Mouse (Mus musculus) E14TG2a.4 (cell line): ENCODE results near the gene Unc13a.

ENCODE experiments used
- H3K27me3 ChIP-seq: 2 replicates; pipeline ENCODE4 v1.6.1; 2014; ENCODE audit warnings: low read length, control low read depth; ENCODE audit not compliant: insufficient read depth
- H3K36me3 ChIP-seq: 2 replicates; pipeline ENCODE4 v1.6.1; 2014; ENCODE audit warnings: low read length, control low read depth; ENCODE audit not compliant: insufficient read depth
- H3K4me1 ChIP-seq: replicated peaks from 2 replicates; pipeline ENCODE4 v1.6.1; 2014; ENCODE audit warnings: low read depth, low read length, control low read depth
- H3K4me3 ChIP-seq: replicated peaks from 2 replicates; pipeline ENCODE4 v1.5.1; 2014; ENCODE audit warnings: mild to moderate bottlenecking, low read length
- H3K9me3 ChIP-seq: 2 replicates; pipeline ENCODE4 v1.6.1; 2014; ENCODE audit warnings: low read length, control low read depth
- CTCF ChIP-seq: conservative IDR thresholded peaks from 2 replicates; pipeline ENCODE4 v1.5.1; 2014; ENCODE audit warnings: low read length
- NANOG ChIP-seq: IDR thresholded peaks from 2 replicates; pipeline ENCODE4 v1.6.1; 2014; ENCODE audit warnings: borderline replicate concordance, low read length, mixed read lengths
- POU5F1 ChIP-seq: IDR thresholded peaks from 2 replicates; pipeline ENCODE4 v1.6.1; 2014; ENCODE audit warnings: low read length, borderline replicate concordance

Gene Unc13a

DNA sequence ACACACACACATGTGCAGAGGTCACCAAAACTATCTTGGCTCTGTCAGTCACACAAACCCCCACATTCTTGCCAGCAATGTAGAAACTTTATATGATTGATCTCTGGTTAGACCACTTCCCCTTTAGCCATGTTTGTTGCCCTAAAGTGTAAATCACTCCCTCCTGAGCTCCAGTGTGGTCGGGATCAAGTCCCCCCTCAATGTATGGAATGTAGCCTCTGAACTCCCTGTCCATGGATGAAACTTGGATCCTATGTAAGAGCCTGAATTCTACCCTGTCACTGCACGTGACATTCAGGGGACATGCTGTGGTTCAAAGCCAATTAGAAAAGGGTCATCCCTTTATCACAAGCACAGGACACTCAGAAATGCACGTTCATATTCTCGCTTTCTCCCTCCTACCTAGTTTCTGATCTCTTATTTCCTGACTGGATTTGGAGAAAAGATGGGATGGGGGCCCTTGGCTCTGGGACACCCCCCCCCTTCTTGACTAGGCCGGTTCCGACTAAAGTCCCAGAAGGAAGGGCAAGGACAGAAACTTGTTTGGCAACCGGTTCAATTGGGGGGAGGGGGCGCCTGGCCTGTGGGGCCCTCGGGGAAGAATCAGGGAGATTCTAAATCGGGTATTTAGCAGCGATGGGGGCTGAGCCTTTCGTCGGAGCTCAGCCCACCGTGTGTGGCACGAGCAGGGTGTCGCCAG lies 43.0 kb downstream of the Unc13a start:
- Histone ChIP-seq H3K27me3 (peaks cover 15% of the 10 kb centered on the region), H3K36me3 (peaks cover 30% of the 10 kb centered on the region), H3K9me3 (0 out of 2 replicates have a peak, but pooled peaks cover 2% of the 10 kb centered on the region), H3K4me3 (peak overlapping the region; percentile 84), H3K4me1 (peaks cover 75% of the 10 kb centered on the region)
- no peak for TF ChIP-seq NANOG
- TF ChIP-seq CTCF = no peak
- TF ChIP-seq POU5F1 = no peak

DNA sequence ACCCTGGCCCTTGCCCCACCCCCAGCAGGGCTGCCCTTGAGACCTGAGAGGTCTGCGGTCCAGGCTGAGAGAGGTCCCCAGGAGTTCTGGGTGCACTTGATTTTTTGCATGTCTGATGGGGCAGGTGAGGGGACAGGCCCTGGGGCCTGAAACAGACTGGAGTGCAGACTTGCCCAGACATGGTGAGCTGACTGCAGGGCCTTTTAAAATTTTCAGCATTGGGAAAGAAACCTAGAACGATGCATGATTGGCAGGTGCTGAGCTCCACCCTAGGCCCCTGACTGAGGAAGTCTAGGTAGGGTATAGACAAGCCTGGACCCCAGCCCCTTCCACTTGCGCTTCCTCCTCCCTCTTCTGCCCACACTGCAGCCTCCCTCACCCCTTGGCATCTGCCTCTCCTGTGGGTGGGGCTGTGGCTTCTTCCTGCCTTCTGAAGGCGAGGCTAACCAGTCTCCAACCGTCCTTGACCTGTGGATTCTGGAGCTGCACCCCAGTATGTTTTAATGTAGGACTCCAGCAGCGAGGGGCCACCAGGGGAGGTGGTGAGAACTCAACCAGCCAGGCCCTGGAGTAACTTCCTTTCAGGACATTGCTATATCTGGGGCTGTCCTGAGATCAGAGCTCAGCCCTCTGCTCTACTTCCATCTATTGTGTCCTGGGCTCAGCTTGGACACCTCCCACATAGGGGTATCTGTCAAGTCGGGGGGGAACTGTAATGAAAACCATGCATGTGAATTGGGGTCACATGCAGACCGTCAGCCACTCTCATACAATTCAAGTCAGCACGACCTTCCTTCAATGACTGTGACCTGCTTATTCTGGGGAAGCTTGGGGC lies 44.1 kb downstream of the Unc13a start:
- peaks cover 67% of the 10 kb centered on the region for H3K4me1 ChIP-seq
- no peak for TF ChIP-seq POU5F1
- TF ChIP-seq NANOG = no peak
- TF ChIP-seq CTCF = no peak
- peaks cover 13% of the 10 kb centered on the region for H3K9me3 ChIP-seq
- H3K27me3 ChIP-seq = peaks cover 10% of the 10 kb centered on the region; the same call in 1 of the 2 replicates
- H3K4me3 ChIP-seq = 0 out of 2 replicates have a peak overlapping the region, but pooled peaks have one; percentile 14
- peaks cover 40% of the 10 kb centered on the region for H3K36me3 ChIP-seq

DNA sequence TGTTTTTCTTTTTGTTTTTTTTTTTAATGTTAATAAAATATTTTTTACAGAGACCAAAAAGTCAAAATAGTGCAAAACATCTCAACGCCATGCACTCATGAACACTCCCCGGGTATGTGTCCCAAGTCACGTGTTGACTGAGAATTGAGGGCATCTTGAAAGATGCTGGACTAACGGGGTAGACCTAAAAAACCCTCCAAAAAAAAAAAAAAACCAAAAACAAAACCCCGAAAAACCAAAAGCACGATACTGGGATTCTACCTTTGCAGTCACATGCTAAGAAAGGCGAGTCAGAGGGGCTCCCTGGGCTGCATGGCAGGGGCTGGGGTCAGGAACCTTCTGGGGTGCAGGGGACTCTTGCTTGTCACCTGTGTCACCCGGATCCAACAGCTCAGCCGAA lies 44.8 kb downstream of the Unc13a start:
- H3K4me3 ChIP-seq = 0 out of 2 replicates have a peak overlapping the region, but pooled peaks have one; percentile 14
- TF ChIP-seq POU5F1 = no peak
- no peak for TF ChIP-seq CTCF
- TF ChIP-seq NANOG = no peak
- peaks cover 48% of the 10 kb centered on the region for H3K36me3 ChIP-seq
- H3K27me3 ChIP-seq = peaks cover 10% of the 10 kb centered on the region; the same call in 1 of the 2 replicates
- H3K9me3 ChIP-seq = peaks cover 20% of the 10 kb centered on the region
- H3K4me1 ChIP-seq = peaks cover 60% of the 10 kb centered on the region

DNA sequence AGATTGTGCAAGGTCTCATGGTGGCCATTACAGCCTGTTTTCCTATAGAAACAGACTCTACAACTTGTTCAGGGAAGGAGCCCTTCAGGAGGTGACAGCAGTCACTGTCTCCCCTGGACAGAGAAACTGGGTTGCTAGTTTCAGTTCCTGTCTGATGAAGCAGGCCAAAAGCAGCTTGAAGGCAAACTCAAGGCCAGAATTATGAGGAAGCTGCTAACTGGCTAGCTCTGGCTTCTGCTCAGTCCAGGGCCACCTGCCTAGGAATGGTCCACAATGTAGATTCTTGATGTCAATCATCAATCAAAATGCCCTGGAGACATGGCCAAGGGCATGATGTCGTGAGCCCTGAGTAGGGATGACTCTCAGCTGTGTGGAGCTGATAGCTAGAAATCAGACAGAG lies 46.5 kb downstream of the Unc13a start:
- Histone ChIP-seq H3K4me3 (no peak overlapping the region), H3K4me1 (peaks cover 45% of the 10 kb centered on the region), H3K36me3 (peaks cover 64% of the 10 kb centered on the region), H3K9me3 (peaks cover 24% of the 10 kb centered on the region), H3K27me3 (0 out of 2 replicates have a peak, but pooled peaks cover under 1% of the 10 kb centered on the region)
- no peak for TF ChIP-seq POU5F1
- TF ChIP-seq NANOG = no peak
- TF ChIP-seq CTCF = no peak

DNA sequence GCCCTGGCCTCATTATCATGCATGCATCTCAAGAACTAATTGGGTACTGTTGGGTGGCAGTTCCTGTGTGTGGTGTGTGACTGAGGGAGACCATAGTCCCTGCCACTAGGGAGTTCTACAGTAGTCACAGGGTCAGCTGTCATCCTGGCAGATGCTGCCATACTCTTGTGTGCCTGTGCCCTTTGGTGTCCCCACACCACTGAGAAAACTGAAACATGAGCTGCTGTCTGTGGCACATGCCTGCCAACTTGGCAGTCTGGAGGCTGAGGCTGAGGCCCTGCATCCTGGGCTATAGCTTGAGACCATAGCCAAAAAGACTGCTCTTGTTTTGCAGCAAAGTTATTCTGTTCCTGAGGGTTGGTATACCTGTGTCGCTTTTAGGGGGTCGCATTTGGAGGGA lies 51.8 kb downstream of the Unc13a start:
- peaks cover 13% of the 10 kb centered on the region for H3K4me1 ChIP-seq
- TF ChIP-seq POU5F1 (no peak), CTCF (no peak), NANOG (no peak)
- peaks cover 93% of the 10 kb centered on the region for H3K36me3 ChIP-seq

DNA sequence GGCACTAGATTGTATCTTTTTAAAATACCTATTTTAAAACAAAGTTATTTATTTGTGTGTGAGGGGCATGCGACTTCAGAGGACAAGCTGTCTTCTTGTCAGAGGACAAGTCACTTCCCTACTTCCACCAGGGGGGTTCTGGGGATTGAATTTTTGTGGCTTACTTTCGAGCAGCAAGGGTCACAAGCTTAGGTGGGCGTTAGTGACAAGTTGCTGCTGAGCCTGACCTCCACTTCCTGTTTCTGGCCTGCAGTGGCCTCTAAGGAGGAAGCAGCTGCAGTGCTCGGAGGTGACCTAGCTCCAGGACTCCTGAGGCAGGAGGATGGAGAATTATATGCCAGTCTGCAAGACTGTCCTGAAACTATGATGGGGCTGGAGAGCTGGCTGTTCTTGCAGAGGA lies 58.1 kb downstream of the Unc13a start:
- Histone ChIP-seq H3K27me3 (no peaks in the 10 kb centered on the region), H3K4me3 (no peak overlapping the region), H3K9me3 (no peaks in the 10 kb centered on the region), H3K36me3 (peaks cover 58% of the 10 kb centered on the region), H3K4me1 (peaks cover 45% of the 10 kb centered on the region)
- TF ChIP-seq POU5F1 = no peak
- TF ChIP-seq CTCF = no peak
- TF ChIP-seq NANOG = no peak

More for the DNA sequence above, 51.8 kb downstream of the Unc13a start:
- peaks cover 24% of the 10 kb centered on the region for H3K9me3 ChIP-seq
- no peak overlapping the region for H3K4me3 ChIP-seq
- H3K27me3 ChIP-seq = no peaks in the 10 kb centered on the region

DNA sequence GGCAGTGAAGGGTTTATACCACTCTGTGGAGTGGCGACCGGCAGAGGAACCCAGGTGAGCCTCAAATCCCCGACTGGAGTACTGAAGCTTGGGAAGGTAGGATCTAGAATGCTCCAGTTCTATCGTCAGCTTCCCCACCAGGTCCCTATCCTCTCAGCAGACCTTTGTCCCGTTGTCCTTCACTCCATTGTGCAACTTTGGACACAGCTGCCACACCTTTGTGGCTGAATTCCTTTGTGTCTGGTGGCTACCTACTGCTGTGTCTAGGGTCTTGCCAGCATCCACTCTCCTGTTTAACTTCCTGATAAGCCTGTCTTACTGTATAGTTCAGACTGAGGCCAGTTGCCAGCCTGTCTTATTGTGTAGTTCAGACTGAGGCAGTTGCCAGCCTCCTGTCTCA lies 59.4 kb downstream of the Unc13a start:
- no peaks in the 10 kb centered on the region for H3K27me3 ChIP-seq
- TF ChIP-seq CTCF (no peak), NANOG (no peak), POU5F1 (no peak)
- H3K4me3 ChIP-seq = peak overlapping the region; percentile 98
- peaks cover 50% of the 10 kb centered on the region for H3K36me3 ChIP-seq
- H3K4me1 ChIP-seq = peaks cover 45% of the 10 kb centered on the region
- H3K9me3 ChIP-seq = no peaks in the 10 kb centered on the region
